Mouse (Mus musculus): ENCODE results near the gene 4930519P11Rik.

The 4930519P11Rik gene

DNA sequence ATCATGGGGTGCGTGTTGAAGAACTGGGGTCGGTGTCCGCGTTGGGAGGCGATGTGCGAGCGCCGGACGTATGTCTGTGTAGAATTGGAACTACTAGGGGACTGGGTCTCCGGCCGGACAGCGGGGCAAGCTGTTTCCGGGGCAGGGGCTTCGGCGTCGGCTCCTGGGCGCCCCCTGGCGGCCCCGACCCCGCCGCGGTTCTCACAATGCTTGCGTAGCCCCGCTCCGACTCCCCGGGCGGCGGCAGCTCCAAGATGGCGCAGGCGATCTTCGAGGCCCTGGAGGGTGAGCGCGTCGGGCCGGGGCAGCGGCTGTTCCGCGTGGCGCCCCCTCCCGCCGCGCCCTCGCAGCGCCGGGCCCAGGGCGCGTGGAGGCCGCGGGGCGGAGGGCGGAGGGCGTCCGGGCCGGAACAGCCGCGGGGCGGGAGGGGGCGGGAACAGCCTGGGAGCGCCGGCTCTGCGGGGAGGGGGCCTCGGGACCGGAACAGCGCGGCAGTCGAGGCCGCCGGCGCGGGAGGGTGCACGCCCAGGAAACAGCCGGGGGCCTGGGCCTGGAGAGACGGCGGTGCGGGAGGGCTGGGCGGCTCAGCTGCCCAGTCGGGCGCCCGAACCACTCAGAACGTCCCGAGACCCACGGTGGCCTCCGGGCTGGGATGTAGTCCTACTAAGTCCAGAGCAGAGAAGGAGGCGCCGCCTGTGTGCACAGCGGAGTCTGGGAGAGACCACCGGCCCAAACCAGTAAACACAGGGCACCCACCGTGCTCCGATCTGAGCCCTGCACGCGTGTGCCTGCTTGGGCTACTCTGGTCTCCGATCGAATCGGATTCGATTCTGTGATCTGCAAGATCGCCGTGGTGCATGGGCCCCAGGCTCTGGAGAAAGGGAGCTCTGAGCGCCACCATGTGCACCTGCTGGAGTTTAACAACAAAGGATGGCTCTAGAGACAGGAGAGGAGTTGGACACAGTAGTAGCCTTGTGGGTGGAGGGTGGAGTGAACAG lies at the start of gene 4930519P11Rik, which contains the start of gene Zfp341:
Gene 4930519P11Rik (minus strand): TSS at position 320 of the 998 bp plus-strand sequence.
Gene Zfp341 (plus strand): TSS at position 180 of the 998 bp plus-strand sequence.
- peak; percentile 82 for DNase-seq (ENCODE audit: low read depth, low spot score)

GRCm38 (mm10) chr2:154659531-154660074 lies 46.4 kb upstream of the 4930519P11Rik start:
- no peak for DNase-seq (ENCODE audit: low read depth, low spot score)

DNA sequence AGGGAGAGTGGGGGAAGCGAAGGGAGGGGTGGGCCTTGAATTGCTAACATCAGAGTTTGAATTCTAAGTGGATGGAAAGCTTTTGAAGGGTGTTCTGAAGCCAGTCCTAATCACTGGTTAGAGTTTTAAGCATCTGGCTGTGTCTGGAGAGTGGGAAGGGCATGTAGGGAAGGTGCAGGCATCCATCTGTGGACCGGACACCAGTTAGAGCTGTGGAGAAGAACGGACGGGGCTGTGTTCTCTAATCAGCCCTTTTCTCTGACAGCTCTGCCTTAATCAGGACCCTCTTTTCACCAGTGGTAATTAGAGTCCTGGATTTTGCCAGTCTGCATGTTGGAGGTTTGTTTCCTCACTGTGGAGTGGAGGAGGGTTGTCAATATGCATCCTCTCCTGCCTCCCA lies 45.8 kb upstream of the 4930519P11Rik start:
- DNase-seq (ENCODE audit: low read depth, low spot score) = no peak

DNA sequence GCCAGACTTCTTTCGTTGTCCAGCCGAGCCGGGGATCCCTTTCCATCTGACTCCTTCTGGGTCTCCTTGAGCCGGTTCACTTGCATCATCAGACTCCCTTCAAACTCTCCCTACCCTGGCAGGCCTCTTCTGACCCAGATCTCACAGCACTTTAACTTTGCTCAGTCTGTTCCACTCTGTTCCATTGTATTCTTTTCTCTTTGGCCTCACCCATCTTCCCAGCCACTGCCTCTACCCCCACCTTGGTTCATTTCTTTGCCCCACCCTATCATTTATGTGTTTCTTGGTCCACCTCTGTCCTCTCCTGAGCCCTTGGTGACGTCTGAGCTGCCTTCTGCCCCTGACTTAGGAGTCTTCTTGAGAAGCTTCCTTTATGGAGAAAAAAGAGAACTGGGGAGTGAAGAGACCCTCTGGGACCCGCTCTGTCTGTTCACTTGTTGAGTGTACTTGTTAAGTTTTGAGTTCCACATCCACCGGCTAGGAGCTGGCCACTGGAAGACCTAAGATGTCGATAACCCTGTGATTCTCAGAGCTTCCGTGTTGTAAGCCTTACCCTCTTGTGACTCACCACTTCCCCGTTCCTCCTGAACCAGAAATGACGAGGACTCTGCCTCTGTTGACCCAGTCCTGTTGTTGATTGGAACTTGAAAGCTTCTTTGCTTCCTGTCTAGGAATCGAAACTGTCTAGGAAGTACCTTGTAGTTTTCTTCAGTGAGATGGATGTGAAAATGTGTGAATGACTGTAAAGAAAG lies 44.4 kb upstream of the 4930519P11Rik start:
- peak; percentile 85 for DNase-seq (ENCODE audit: low read depth, low spot score)

GRCm38 (mm10) chr2:154656710-154657485 lies 43.7 kb upstream of the 4930519P11Rik start:
- DNase-seq (ENCODE audit: low read depth, low spot score) = peak; percentile 99

GRCm38 (mm10) chr2:154655878-154656414 lies 42.7 kb upstream of the 4930519P11Rik start:
- DNase-seq (ENCODE audit: low read depth, low spot score) = no peak

DNA sequence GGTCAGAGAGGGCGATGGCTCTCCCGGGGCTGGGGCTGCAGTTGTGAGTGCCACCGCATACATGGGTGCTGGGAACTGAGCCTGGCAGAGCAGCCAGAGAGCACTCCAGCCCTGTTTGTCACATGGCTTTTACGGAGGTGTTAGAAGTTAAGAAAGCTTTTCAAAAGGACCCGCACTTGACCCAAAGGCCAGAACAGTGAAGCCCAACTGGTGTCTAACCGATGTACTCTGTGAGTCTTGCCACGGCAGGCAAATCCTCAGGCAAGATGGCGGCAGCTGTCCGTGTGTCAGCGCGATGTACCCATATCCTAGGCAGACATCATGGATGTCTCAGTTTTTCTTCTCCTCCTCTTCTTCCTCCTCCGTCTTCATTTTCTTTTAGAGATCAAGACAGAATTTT lies 41.7 kb upstream of the 4930519P11Rik start:
- no peak for DNase-seq (ENCODE audit: low read depth, low spot score)

GRCm38 (mm10) chr2:154651363-154651762 lies 38.1 kb upstream of the 4930519P11Rik start, which contains the start of gene Chmp4b:
Gene Chmp4b (plus strand): TSS chr2:154651705.
- DNase-seq (ENCODE audit: low read depth, low spot score) = no peak

DNA sequence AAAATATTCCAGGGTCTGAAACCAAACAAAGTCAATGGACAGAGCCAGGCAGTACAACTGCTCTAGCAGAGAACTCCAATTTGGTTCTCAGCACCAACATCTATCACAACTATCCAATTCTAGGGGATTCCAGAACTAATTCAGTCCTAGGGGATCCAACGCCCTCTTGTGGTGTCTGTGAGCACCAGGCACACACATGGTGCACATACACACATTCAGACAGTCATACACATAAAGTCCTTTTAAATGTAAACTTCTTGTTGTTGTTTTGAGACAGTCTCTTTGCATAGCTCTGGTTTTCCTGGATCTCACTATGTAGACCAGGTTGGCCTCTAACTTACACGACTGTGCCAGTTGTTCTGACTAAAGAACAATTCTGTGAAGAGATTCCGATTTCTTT lies 37.2 kb upstream of the 4930519P11Rik start:
- DNase-seq (ENCODE audit: low read depth, low spot score) = no peak

DNA sequence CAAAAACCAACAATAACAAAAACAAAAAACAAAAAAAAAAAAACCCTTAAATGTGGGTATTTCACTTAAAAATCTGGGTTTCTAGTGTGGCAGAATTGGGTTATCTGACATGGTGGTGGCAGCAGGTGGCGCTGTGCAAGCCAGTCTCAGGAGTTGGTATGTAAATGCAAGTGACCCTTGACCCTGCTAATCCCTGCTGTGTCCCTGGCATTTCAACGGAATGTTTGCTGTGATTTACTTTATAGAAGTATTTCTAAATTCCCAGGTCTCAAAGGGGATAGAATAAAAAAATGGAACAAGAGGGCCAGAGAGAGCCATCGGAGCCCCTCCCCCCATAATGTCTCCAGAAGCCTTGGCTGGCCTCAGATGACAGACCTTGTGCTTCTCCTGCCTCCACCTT lies 34.8 kb upstream of the 4930519P11Rik start:
- DNase-seq (ENCODE audit: low read depth, low spot score) = peak; percentile 51

DNA sequence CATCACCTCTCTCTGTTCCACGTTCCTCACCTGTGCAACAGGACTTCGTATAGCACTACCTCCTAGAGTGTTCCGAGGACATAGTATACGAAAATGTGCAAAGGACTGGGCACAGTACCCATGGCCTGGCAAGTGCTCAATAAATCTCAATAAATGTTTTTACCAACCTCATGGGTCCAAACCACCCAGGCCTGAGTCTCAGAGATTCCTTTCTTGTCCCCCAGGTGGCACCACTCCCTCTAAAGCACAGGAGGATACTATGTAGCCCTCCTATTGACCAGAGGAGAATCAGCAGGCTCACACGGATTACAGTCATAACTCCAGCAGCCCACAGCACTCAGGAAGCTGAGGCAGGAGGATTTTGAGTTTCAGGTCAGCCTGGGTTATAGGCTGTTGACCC lies 33.4 kb upstream of the 4930519P11Rik start:
- DNase-seq (ENCODE audit: low read depth, low spot score) = peak; percentile 63

- no peak for DNase-seq (ENCODE audit: low read depth, low spot score)
These were observed 29.6 kb upstream of the 4930519P11Rik start for GRCm38 (mm10) chr2:154642712-154643385.

GRCm38 (mm10) chr2:154642005-154642459 lies 28.8 kb upstream of the 4930519P11Rik start:
- no peak for DNase-seq (ENCODE audit: low read depth, low spot score)

GRCm38 (mm10) chr2:154641176-154641575 lies 27.9 kb upstream of the 4930519P11Rik start:
- DNase-seq (ENCODE audit: low read depth, low spot score) = no peak

DNA sequence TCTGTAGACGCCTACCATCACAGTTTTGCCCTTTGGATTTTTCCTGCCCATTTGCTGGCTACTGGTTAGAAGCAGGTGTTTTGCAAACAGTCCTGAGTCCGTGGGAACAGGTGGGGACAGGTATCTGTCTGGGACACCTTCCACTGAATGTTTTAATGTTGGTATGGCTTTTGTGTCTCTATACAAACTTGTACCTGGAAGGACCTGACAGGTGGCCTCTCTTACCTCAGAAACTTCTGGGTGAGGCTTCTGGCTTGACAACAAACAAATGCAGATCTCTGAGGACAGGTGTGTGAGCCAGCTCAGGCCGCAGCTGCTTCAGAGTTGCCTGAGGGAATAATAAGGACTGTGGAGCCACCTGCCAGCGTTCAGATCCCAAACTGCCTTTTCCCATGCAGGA lies 25.9 kb upstream of the 4930519P11Rik start:
- no peak for DNase-seq (ENCODE audit: low read depth, low spot score)

DNA sequence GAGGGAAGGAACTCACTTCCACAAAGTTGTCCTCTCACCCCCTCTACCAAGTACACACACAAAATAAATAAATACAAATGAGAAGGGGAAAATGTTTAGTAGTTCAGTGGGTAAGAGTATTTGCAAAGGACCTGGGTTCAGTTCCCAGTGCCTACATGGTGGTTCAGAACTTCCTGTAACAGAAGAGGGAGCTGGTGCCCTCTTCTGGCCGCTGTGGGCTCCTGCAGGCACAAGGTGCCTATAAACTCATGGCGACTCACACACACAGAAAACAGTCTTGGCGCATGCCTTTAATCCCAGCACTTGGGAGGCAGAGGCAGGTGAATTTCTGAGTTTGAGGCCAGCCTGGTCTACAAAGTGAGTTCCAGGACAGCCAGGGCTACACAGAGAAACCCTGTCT lies 25.3 kb upstream of the 4930519P11Rik start:
- DNase-seq (ENCODE audit: low read depth, low spot score) = no peak

GRCm38 (mm10) chr2:154635826-154636225 lies 22.6 kb upstream of the 4930519P11Rik start:
- no peak for DNase-seq (ENCODE audit: low read depth, low spot score)

GRCm38 (mm10) chr2:154633876-154634644 lies 20.8 kb upstream of the 4930519P11Rik start:
- DNase-seq (ENCODE audit: low read depth, low spot score) = no peak

DNA sequence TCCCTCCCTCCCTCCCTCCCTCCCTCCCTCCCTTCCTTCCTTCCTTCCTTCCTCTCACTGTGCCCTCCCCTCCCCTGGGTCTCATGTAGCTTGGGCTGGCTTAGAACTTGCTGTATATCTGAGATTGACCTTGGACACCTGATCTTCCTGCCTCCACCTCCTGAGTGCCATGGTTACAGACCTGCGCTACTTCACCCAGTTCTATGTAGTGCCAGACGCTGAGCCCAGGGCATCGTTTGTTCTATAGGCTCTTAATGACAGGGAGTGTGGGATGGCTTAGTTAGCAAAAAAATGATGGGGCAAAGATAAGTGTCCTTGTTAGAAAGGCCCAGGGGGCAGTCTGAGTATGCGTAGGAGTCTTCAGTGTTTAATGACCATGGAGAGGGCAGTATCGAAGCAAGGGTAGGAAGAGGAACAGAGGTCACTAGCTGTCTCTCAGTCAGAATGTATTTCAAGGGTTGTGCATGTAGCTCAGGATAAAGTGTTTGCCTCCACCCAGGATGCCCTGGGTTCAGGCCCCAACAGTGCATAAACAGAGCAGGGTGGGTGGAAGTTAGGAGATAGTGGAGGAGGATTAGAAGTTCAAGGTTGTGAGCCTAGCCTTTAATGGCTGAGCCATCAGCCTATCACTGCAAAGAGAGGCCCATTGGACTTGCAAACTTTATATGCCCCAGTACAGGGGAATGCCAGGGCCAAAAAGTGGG lies 20.0 kb upstream of the 4930519P11Rik start:
- DNase-seq (ENCODE audit: low read depth, low spot score) = no peak
